Mouse (Mus musculus): ENCODE results near the gene Klhl3. TPM values are rescaled to one million over a fixed set of nuclear protein-coding genes. Genes with fewer than 3 reads are reported as not detected.

Gene Klhl3
- polyA plus RNA-seq, 1 experiment, result 16.1 TPM

DNA sequence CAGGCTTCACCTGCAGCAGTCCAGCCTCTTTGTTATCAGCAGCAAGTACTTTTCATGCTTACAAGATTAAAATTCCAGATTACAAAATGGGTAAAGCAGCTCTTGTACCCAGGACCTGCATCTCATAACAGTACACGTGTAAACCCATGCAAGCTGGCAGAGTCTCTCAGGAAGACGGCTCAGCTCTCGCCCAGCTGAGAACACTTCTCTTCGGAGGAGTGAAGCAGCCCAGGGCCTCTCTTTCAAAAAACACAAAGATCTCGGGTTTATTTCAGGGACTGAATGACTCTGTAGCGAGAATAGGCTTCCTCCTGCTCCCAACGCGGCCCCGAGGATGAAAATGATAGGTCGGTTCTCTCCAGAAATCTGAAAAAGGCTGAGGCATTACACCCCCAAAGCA is 128.8 kb downstream of the Klhl3 start:
- DNase-seq, result no peak
- peaks cover 10% of the 10 kb centered on the region; the same call in 1 of the 2 replicates for H3K4me1 ChIP-seq (ENCODE audit: control insufficient read depth, insufficient read depth, low read length)
- no peak for TF ChIP-seq CTCF (IDR thresholded peaks at IDR 0.05; ENCODE audit: borderline replicate concordance, insufficient read depth, low read depth, low read length)
- TF ChIP-seq POLR2A (IDR thresholded peaks at IDR 0.05; ENCODE audit: borderline replicate concordance, insufficient read depth, low read length), result no peak
- no peaks in the 10 kb centered on the region for H3K27me3 ChIP-seq (ENCODE audit: control insufficient read depth, insufficient read depth, low read length)
- no peak overlapping the region for H3K4me3 ChIP-seq (replicated peaks; ENCODE audit: insufficient read depth, low read depth, low read length)
- 90% methylated on average over 10 of the region's 10 CpGs for WGBS
- no peak overlapping the region for H3K27ac ChIP-seq (ENCODE audit: insufficient read depth, low read length)

GRCm38 (mm10) chr13:57984163-57984562 is 129.2 kb downstream of the Klhl3 start:
- TF ChIP-seq CTCF (IDR thresholded peaks at IDR 0.05; ENCODE audit: borderline replicate concordance, insufficient read depth, low read depth, low read length) (0 out of 2 replicates have a peak, but pooled peaks have one; percentile 16), POLR2A (IDR thresholded peaks at IDR 0.05; ENCODE audit: borderline replicate concordance, insufficient read depth, low read length) (no peak)
- DNase-seq, result no peak
- Histone ChIP-seq H3K27me3 (ENCODE audit: control insufficient read depth, insufficient read depth, low read length) (no peaks in the 10 kb centered on the region), H3K4me1 (ENCODE audit: control insufficient read depth, insufficient read depth, low read length) (peaks cover 10% of the 10 kb centered on the region; the same call in 1 of the 2 replicates), H3K4me3 (replicated peaks; ENCODE audit: insufficient read depth, low read depth, low read length) (no peak overlapping the region), H3K27ac (ENCODE audit: insufficient read depth, low read length) (no peak overlapping the region)
- 87% methylated on average over 8 of the region's 8 CpGs for WGBS

DNA sequence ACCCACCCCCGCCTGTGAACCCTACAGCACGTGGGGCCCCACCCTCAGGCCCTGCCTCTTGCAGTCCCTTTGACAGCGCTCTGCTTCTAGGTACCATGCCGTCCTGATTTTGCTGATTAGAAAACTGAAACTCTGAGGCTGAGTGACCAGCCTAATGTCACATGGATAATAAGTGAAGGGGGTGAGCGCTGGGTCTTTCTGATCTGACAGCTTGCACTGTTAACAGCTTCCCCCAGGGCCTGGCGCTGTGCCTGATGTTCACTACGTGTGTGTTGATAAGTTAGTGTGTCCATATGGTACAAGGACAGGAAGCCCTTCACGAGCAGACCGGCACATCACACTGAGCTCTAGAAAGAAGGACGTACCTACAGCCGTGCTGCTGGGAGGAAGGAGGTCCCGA is 130.1 kb downstream of the Klhl3 start:
- no peak overlapping the region for H3K4me3 ChIP-seq (replicated peaks; ENCODE audit: insufficient read depth, low read depth, low read length)
- peak; percentile 63 to 65 for DNase-seq
- WGBS, result 18% methylated on average over 12 of the region's 12 CpGs
- TF ChIP-seq POLR2A (IDR thresholded peaks at IDR 0.05; ENCODE audit: borderline replicate concordance, insufficient read depth, low read length) (no peak), CTCF (IDR thresholded peaks at IDR 0.05; ENCODE audit: borderline replicate concordance, insufficient read depth, low read depth, low read length) (no peak)
- H3K4me1 ChIP-seq (ENCODE audit: control insufficient read depth, insufficient read depth, low read length), result peaks cover 8% of the 10 kb centered on the region; the same call in 1 of the 2 replicates
- no peak overlapping the region for H3K27ac ChIP-seq (ENCODE audit: insufficient read depth, low read length)
- no peaks in the 10 kb centered on the region for H3K27me3 ChIP-seq (ENCODE audit: control insufficient read depth, insufficient read depth, low read length)

- Histone ChIP-seq H3K4me1 (ENCODE audit: control insufficient read depth, insufficient read depth, low read length) (peaks cover 8% of the 10 kb centered on the region; the same call in 1 of the 2 replicates), H3K27me3 (ENCODE audit: control insufficient read depth, insufficient read depth, low read length) (no peaks in the 10 kb centered on the region), H3K4me3 (replicated peaks; ENCODE audit: insufficient read depth, low read depth, low read length) (no peak overlapping the region), H3K27ac (ENCODE audit: insufficient read depth, low read length) (no peak overlapping the region)
- 21% methylated on average over 11 of the region's 11 CpGs for WGBS
- peak; percentile 77 to 83 for DNase-seq
- TF ChIP-seq POLR2A (IDR thresholded peaks at IDR 0.05; ENCODE audit: borderline replicate concordance, insufficient read depth, low read length), result no peak
- TF ChIP-seq CTCF (IDR thresholded peaks at IDR 0.05; ENCODE audit: borderline replicate concordance, insufficient read depth, low read depth, low read length), result no peak
These were observed 130.5 kb downstream of the Klhl3 start for GRCm38 (mm10) chr13:57982904-57983303.

- no peak for TF ChIP-seq CTCF (IDR thresholded peaks at IDR 0.05; ENCODE audit: borderline replicate concordance, insufficient read depth, low read depth, low read length)
- TF ChIP-seq POLR2A (IDR thresholded peaks at IDR 0.05; ENCODE audit: borderline replicate concordance, insufficient read depth, low read length), result no peak
- Histone ChIP-seq H3K27me3 (ENCODE audit: control insufficient read depth, insufficient read depth, low read length) (no peaks in the 10 kb centered on the region), H3K27ac (ENCODE audit: insufficient read depth, low read length) (no peak overlapping the region), H3K4me1 (ENCODE audit: control insufficient read depth, insufficient read depth, low read length) (peaks cover 8% of the 10 kb centered on the region; the same call in 1 of the 2 replicates), H3K4me3 (replicated peaks; ENCODE audit: insufficient read depth, low read depth, low read length) (no peak overlapping the region)
- DNase-seq, result no peak
- WGBS, result 65% methylated on average over 9 of the region's 9 CpGs
These were observed 132.7 kb downstream of the Klhl3 start for GRCm38 (mm10) chr13:57980679-57981078.

- Histone ChIP-seq H3K4me3 (replicated peaks; ENCODE audit: insufficient read depth, low read depth, low read length) (no peak overlapping the region), H3K27me3 (ENCODE audit: control insufficient read depth, insufficient read depth, low read length) (no peaks in the 10 kb centered on the region), H3K4me1 (ENCODE audit: control insufficient read depth, insufficient read depth, low read length) (peaks cover 8% of the 10 kb centered on the region; the same call in 1 of the 2 replicates), H3K27ac (ENCODE audit: insufficient read depth, low read length) (no peak overlapping the region)
- 65% methylated on average over 2 of the region's 2 CpGs for WGBS
- TF ChIP-seq POLR2A (IDR thresholded peaks at IDR 0.05; ENCODE audit: borderline replicate concordance, insufficient read depth, low read length) (no peak), CTCF (IDR thresholded peaks at IDR 0.05; ENCODE audit: borderline replicate concordance, insufficient read depth, low read depth, low read length) (no peak)
- DNase-seq, result no peak
These were observed 133.3 kb downstream of the Klhl3 start for GRCm38 (mm10) chr13:57980071-57980470.

DNA sequence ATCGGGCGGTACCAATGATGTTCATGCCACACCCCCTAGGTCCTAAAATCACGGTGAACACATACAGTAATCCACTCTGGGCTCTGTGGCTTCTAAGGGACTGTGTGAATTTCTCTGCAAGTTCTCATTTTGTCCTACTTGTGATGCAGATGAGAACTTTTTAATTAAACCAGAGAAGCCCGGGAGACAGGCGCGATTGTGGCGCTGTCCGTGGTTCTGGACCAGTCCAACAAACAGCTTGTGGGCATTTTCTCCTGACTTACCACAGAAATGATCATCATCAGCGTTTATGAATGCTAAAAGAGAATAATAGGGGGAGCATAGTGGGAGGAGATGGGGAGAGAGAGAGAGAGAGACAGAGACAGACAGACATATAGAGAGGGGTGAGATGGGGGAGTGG is 134.5 kb downstream of the Klhl3 start:
- Histone ChIP-seq H3K4me1 (ENCODE audit: control insufficient read depth, insufficient read depth, low read length) (peaks cover 8% of the 10 kb centered on the region; the same call in 1 of the 2 replicates), H3K4me3 (replicated peaks; ENCODE audit: insufficient read depth, low read depth, low read length) (no peak overlapping the region), H3K27ac (ENCODE audit: insufficient read depth, low read length) (no peak overlapping the region), H3K27me3 (ENCODE audit: control insufficient read depth, insufficient read depth, low read length) (no peaks in the 10 kb centered on the region)
- no peak for DNase-seq
- TF ChIP-seq CTCF (IDR thresholded peaks at IDR 0.05; ENCODE audit: borderline replicate concordance, insufficient read depth, low read depth, low read length) (no peak), POLR2A (IDR thresholded peaks at IDR 0.05; ENCODE audit: borderline replicate concordance, insufficient read depth, low read length) (no peak)
- 39% methylated on average over 9 of the region's 9 CpGs for WGBS

- WGBS, result 90% methylated on average over 6 of the region's 6 CpGs
- no peak overlapping the region for H3K4me3 ChIP-seq (replicated peaks; ENCODE audit: insufficient read depth, low read depth, low read length)
- no peak overlapping the region for H3K27ac ChIP-seq (ENCODE audit: insufficient read depth, low read length)
- DNase-seq, result no peak
- TF ChIP-seq POLR2A (IDR thresholded peaks at IDR 0.05; ENCODE audit: borderline replicate concordance, insufficient read depth, low read length), result no peak
- TF ChIP-seq CTCF (IDR thresholded peaks at IDR 0.05; ENCODE audit: borderline replicate concordance, insufficient read depth, low read depth, low read length), result peak; percentile 21; the same call in 1 of the 2 replicates
- H3K4me1 ChIP-seq (ENCODE audit: control insufficient read depth, insufficient read depth, low read length), result peaks cover 1% of the 10 kb centered on the region; the same call in 1 of the 2 replicates
- H3K27me3 ChIP-seq (ENCODE audit: control insufficient read depth, insufficient read depth, low read length), result no peaks in the 10 kb centered on the region
These were observed 135.7 kb downstream of the Klhl3 start for GRCm38 (mm10) chr13:57977721-57978120.

All from cerebellum, adult 2 months (tissue).